Mouse (Mus musculus): Measurements from ENCODE around the gene Gpr137. TPM values are rescaled to one million over a fixed set of nuclear protein-coding genes. Genes with fewer than 3 reads are reported as not detected.
A peak's percentile ranks its signal among the peaks of the same experiment; 100 is the strongest.
"Not testable (repeated sequence)": the region's sequence is repeated elsewhere in the genome, so short reads cannot be mapped to it uniquely, and the experiment has no call there.

The Gpr137 gene
- polyA plus RNA-seq, 1 experiment from 2014 or later, result 32.9 TPM

DNA sequence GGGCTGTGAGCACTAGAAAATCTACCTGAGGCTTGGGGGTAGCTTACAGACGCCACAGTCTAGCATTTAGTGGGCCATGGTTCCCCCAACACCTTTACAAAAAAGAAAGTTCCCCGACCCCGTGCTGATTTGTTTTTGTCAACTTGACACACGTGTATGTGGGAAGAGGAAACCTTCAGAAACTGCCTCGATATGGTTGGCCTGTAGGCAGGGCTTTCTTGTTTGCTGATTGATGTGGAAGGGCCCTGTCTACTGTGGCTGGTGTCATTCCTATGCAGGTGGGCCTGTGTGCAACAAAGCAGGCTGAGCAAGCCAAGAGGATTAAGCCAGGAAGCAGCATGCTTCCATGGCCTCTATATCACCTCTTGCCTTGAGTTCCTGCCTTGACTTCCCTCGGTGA lies 29.2 kb downstream of the Gpr137 start:
- WGBS, result 87% methylated on average over 6 of the region's 6 CpGs
- Histone ChIP-seq H3K4me3 (replicated peaks) (no peak overlapping the region), H3K4me1 (peaks cover 23% of the 10 kb centered on the region), H3K9ac (no peak overlapping the region), H3K27ac (no peak overlapping the region), H3K36me3 (peaks cover 37% of the 10 kb centered on the region), H3K4me2 (no peak overlapping the region), H3K9me3 (replicated peaks) (no peaks in the 10 kb centered on the region), H3K27me3 (no peaks in the 10 kb centered on the region)
- no peak for ATAC-seq (replicated peaks; ENCODE audit: low FRiP score)

DNA sequence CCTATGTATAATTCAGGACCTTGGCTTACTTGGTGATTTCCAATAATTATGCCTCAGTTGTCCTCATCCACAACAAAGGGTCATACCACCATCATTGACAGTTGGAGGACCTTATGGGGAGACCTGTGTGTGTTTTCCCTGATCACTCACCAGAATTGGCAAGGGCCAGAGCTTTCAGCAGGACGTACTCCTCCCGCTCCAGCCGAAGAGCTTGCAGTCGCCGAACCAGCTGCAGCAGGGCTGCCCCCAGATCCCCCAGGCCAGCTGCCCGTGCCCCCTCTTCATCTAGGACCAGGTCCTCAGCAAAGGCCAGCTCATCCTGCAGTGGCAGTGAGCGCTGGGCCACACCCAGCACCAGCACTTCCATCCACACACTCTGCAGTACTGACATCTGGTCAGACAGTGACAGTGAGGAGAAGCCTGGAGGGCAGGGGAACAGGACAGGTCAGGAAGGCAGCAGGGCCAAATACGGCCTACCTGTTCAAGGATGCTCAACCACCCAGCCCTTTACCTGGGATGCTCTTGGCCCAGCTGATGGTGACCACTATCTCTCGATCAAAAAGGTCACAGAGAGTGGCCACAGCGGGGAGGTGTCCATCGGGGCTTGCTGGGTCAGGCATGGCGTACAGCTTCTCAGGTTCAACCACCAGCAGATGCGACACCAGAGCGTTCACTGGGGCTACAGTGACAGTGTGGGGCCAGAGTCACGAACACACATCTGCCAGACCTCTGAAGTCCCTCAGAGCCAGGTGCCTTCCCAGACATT lies 29.9 kb downstream of the Gpr137 start:
- Histone ChIP-seq H3K4me2 (no peak overlapping the region), H3K4me3 (replicated peaks) (no peak overlapping the region), H3K36me3 (peaks cover 38% of the 10 kb centered on the region), H3K9ac (no peak overlapping the region), H3K27ac (no peak overlapping the region), H3K9me3 (replicated peaks) (no peaks in the 10 kb centered on the region), H3K27me3 (no peaks in the 10 kb centered on the region), H3K4me1 (peaks cover 29% of the 10 kb centered on the region)
- no peak for ATAC-seq (replicated peaks; ENCODE audit: low FRiP score)
- WGBS, result 90% methylated on average over 15 of the region's 15 CpGs

DNA sequence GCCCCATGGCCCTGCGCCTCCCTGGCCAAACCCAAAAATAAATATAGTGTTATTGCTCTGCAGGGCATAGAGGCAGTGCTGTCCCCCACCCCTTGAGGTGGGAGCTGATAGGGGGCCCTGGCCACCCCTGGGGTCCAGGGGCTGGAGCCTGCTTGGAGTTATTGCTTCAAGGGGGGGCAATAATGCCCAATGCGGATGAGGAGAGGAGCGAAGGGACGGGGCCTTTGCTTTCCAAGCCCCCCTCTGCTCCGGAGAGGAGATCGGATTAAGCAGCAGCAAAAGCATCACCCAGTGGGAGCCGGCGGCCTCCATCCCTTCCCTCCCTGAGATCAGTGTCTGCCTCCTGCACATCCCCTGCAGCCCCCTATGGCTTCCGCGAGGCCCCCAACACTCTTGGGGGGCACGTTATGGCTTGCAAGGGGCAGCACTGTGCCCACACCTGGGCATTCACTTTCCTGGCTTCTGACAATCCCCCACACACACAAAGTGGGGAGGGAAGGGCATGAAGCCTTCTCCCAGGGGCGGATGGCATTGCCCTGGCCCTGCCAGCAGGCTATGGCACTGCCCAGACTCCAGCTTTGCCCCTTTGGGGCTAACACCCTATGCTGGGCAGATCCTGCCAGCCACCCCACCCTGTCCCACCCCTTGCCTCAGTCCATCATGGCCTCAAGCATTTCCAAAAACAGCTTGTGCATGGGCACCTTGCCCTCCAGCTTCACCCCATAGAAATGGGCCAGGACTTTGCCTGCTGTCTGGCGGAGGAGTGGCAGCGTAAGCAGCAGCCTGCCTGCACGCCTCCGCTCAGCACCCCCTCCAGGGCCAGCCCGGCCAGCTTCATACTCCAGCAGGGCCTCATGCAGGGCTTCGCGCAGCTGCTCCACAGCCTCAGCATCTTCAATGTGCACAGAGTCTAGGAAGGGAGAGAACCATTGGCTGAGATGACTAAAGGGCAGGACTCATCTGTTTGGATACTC lies 30.9 kb downstream of the Gpr137 start:
- ATAC-seq (replicated peaks; ENCODE audit: low FRiP score), result no peak
- no peaks in the 10 kb centered on the region for H3K27me3 ChIP-seq
- H3K4me3 ChIP-seq (replicated peaks), result peak overlapping the region; percentile 70
- no peak overlapping the region for H3K27ac ChIP-seq
- peak overlapping the region; percentile 90 for H3K4me2 ChIP-seq
- peaks cover 34% of the 10 kb centered on the region for H3K4me1 ChIP-seq
- no peaks in the 10 kb centered on the region for H3K9me3 ChIP-seq (replicated peaks)
- 0 out of 2 replicates have a peak overlapping the region, but pooled peaks have one; percentile 31 for H3K9ac ChIP-seq
- H3K36me3 ChIP-seq, result peaks cover 48% of the 10 kb centered on the region
- WGBS, result 82% methylated on average over 19 of the region's 19 CpGs

GRCm38 (mm10) chr19:6910306-6910705 lies 32.0 kb downstream of the Gpr137 start:
- Histone ChIP-seq H3K4me3 (replicated peaks) (peak overlapping the region; percentile 70), H3K4me2 (peak overlapping the region; percentile 90), H3K36me3 (peaks cover 58% of the 10 kb centered on the region), H3K27ac (peak overlapping the region; percentile 99), H3K9ac (peak overlapping the region; percentile 71), H3K4me1 (peaks cover 34% of the 10 kb centered on the region)
- H3K9me3 ChIP-seq (replicated peaks); H3K27me3 ChIP-seq: not testable (repeated sequence)
- WGBS, result under 1% methylated on average over 29 of the region's 30 CpGs
- peak; percentile 55; the same call in 1 of the 2 replicates for ATAC-seq (replicated peaks; ENCODE audit: low FRiP score)

DNA sequence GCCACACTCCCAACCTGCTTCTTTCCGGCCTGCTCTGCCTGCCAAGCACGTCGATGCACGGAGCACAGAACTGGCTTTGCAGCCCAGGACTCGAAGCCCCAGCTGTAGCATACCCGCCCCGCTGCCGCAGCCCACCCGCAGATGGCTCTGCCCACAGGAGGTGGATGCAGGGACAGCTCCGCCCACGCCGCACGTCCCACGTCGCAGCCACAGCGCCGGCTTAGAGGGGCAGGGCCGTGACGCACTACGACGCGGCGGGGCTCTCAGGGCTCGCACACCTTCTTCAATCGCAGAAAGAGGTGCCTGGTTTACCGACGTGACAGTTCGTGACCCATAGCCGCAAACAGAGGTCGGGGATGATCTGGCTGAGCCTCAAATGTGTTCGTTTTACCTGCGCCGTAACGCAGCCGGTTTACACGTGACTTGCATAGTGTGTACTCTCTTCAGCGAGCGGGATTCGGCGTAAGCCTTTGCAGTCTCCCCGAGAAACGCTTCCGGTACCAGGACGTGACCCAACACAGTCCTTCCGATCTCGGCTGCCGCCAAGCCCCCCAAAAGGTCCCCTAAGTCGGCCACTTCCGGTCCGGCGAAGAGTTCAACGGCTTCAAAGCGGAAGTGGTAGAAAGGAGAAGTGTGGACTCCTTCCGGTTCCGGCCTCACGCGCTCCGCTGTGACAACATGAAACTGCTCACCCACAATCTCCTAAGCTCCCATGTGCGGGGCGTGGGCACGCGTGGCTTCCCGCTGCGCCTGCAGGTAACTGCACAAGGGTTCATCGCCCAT lies 32.6 kb downstream of the Gpr137 start, which contains the start of the genes Trmt112 and Prdx5:
TSS of gene Trmt112 (plus strand) at position 192 of the 783 bp plus-strand sequence.
TSS of gene Prdx5 (minus strand) at position 600 of the 783 bp plus-strand sequence.
- peaks cover 64% of the 10 kb centered on the region for H3K36me3 ChIP-seq
- peak; percentile 91 for ATAC-seq (replicated peaks; ENCODE audit: low FRiP score)

GRCm38 (mm10) chr19:6909021-6909420 lies 33.3 kb downstream of the Gpr137 start:
- H3K9ac ChIP-seq, result peak overlapping the region; percentile 71
- H3K27ac ChIP-seq, result peak overlapping the region; percentile 99
- peak overlapping the region; percentile 70 for H3K4me3 ChIP-seq (replicated peaks)
- peak overlapping the region; percentile 90 for H3K4me2 ChIP-seq
- peaks cover 65% of the 10 kb centered on the region for H3K36me3 ChIP-seq
- ATAC-seq (replicated peaks; ENCODE audit: low FRiP score), result no peak
- WGBS, result 8% methylated on average over 11 of the region's 11 CpGs
- H3K4me1 ChIP-seq, result peaks cover 34% of the 10 kb centered on the region
- no peaks in the 10 kb centered on the region for H3K27me3 ChIP-seq
- H3K9me3 ChIP-seq (replicated peaks), result no peaks in the 10 kb centered on the region

More for the DNA sequence above, 32.6 kb downstream of the Gpr137 start, which contains the start of the genes Trmt112 and Prdx5:
- Histone ChIP-seq H3K4me2 (peak within 1 kb of the TSS; percentile 90), H3K9ac (peak within 1 kb of the TSS; percentile 71), H3K4me3 (replicated peaks) (peak within 1 kb of the TSS; percentile 70), H3K27ac (peak within 1 kb of the TSS; percentile 99), H3K4me1 (peaks cover 34% of the 10 kb centered on the region), H3K9me3 (replicated peaks) (no peaks in the 10 kb centered on the region), H3K27me3 (no peaks in the 10 kb centered on the region)
- under 1% methylated on average over 65 of the region's 65 CpGs for WGBS

GRCm38 (mm10) chr19:6907811-6908540 lies 34.3 kb downstream of the Gpr137 start:
- Histone ChIP-seq H3K4me3 (replicated peaks) (peak overlapping the region; percentile 70), H3K27me3 (no peaks in the 10 kb centered on the region), H3K27ac (peak overlapping the region; percentile 99), H3K4me1 (peaks cover 34% of the 10 kb centered on the region), H3K36me3 (peaks cover 55% of the 10 kb centered on the region), H3K4me2 (peak overlapping the region; percentile 90), H3K9me3 (replicated peaks) (no peaks in the 10 kb centered on the region), H3K9ac (peak overlapping the region; percentile 71)
- WGBS, result 66% methylated on average over 7 of the region's 7 CpGs
- no peak for ATAC-seq (replicated peaks; ENCODE audit: low FRiP score)

GRCm38 (mm10) chr19:6907094-6907493 lies 35.2 kb downstream of the Gpr137 start:
- Histone ChIP-seq H3K9ac (no peak overlapping the region), H3K27me3 (no peaks in the 10 kb centered on the region)

DNA sequence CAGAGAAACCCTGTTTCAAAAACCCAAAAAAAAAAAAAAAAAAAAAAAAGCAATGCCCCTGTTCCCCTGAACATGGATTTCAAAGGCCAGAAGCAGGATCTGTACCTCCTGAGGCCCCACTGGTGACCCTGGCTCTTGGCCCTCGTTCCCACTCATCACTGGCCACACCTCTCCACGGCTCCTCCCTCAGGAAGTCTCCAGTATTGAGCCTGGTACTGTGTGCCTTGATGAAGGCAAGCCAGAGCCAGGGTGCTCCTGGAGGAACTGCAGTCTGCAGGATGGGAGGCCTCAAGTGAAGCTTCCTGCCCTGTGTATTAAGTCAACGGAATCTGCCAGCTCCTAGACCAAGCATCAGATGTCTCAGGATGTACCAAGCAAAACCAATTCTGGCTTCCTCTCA lies 36.1 kb downstream of the Gpr137 start:
- H3K36me3 ChIP-seq, result peaks cover 37% of the 10 kb centered on the region
- WGBS, result 82% methylated on average over 3 of the region's 3 CpGs

More at GRCm38 (mm10) chr19:6907094-6907493, 35.2 kb downstream of the Gpr137 start:
- Histone ChIP-seq H3K4me1 (peaks cover 34% of the 10 kb centered on the region), H3K27ac (no peak overlapping the region), H3K4me2 (peak overlapping the region; percentile 90; the same call in 1 of the 2 replicates), H3K9me3 (replicated peaks) (no peaks in the 10 kb centered on the region), H3K36me3 (peaks cover 46% of the 10 kb centered on the region), H3K4me3 (replicated peaks) (no peak overlapping the region)
- WGBS, result 87% methylated on average over 8 of the region's 8 CpGs
- ATAC-seq (replicated peaks; ENCODE audit: low FRiP score), result no peak

DNA sequence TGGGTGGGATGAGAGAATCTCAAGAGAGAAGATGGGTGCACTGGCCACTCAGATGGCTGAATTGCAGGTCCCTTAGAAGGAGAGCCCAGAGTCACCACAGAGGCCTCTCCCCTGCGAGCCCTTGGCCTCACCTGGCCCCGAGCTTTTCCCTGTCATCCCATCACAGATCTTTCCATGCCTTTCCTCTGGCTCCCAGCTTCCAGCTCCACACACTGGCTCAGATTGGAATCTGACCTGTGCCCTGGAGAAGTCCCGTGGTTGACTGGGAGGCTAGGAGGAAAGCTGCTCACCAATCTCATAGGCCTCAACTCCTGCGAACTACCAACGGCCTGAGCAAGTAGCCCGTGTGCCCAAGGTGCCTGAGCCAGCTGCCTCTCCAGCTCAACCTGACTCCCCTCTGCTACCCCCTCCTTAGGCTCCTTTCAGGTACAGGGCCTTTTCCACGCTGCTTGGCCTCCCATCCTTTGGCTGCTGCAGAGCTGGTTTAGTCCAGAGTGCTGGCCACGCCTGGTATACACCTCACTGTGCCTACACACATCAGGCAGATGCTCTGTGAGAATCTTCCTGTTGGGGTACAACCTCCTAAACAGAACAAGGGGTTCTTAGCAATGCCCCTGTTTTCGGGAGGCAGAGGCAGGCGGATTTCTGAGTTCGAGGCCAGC lies 36.7 kb downstream of the Gpr137 start:
- H3K9me3 ChIP-seq (replicated peaks), result no peaks in the 10 kb centered on the region
- no peak overlapping the region for H3K27ac ChIP-seq
- no peak overlapping the region for H3K4me3 ChIP-seq (replicated peaks)
- ATAC-seq (replicated peaks; ENCODE audit: low FRiP score), result no peak
- no peaks in the 10 kb centered on the region for H3K27me3 ChIP-seq
- no peak overlapping the region for H3K4me2 ChIP-seq
- H3K4me1 ChIP-seq, result peaks cover 23% of the 10 kb centered on the region
- peaks cover 34% of the 10 kb centered on the region for H3K36me3 ChIP-seq
- WGBS, result 92% methylated on average over 11 of the region's 11 CpGs
- no peak overlapping the region for H3K9ac ChIP-seq

More for the DNA sequence above, 36.1 kb downstream of the Gpr137 start:
- H3K27ac ChIP-seq, result no peak overlapping the region
- H3K9me3 ChIP-seq (replicated peaks), result no peaks in the 10 kb centered on the region
- ATAC-seq (replicated peaks; ENCODE audit: low FRiP score), result no peak
- H3K27me3 ChIP-seq, result no peaks in the 10 kb centered on the region
- no peak overlapping the region for H3K4me3 ChIP-seq (replicated peaks)
- peaks cover 27% of the 10 kb centered on the region for H3K4me1 ChIP-seq
- no peak overlapping the region for H3K4me2 ChIP-seq
- no peak overlapping the region for H3K9ac ChIP-seq
